Mouse (Mus musculus): ENCODE data around the gene Ankrd13c.
"Not testable (repeated sequence)": the region's sequence is repeated elsewhere in the genome, so short reads cannot be mapped to it uniquely, and the experiment has no call there.

Gene Ankrd13c

DNA sequence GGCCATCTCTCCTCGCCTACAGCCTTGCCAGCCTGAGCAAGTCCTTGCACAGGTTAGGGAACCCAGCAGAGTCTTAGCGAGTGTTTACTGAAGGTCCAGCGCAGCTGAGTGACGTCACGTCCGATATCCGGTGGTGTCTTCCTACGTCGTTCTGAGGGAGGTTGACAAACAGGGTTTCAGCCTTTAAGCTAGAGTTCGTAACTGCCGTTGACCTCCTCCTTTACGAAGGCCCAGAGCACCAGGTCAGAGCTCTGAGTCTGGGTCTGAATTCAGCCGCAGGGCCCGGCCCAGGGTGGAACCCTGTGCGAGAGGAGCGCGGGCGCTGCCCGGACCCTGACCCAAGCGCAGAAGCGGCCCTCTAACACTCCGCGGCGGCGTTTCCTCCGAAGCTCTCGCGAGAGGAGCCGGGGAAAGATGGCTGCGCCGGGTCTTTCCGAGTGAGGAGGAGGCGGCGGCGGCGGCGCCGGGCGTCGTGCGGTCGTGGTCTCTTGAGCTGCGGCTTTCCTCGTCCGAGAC, at the start of gene Ankrd13c:
Gene Ankrd13c (plus strand): TSS at position 397 of the 516 bp plus-strand sequence.
- DNase-seq (ENCODE audit: low read depth, low spot score): peak; percentile 93

GRCm38 (mm10) chr3:157897645-157898044, 49.4 kb upstream of the Ankrd13c start:
- DNase-seq (ENCODE audit: low read depth, low spot score): no peak

DNA sequence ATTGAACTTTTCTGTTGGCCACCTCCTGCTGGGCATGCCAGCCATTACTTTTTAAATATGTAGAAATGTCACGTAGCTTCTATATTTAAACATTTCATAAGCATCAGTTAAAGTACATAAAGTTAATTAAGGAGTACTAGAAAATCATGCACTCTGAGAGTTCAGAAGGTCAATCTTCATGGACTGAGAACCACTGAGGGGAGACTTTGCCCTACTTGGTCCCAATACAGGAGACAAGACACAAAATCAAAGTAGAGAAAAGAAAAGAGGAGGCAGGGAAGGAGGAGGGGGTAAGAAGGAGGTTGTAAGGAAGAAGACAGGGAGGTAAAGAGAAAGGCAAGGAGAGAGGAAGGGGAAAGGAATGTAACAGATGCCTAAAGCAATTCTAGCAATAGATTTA, 47.1 kb upstream of the Ankrd13c start:
- no peak for DNase-seq (ENCODE audit: low read depth, low spot score)

DNA sequence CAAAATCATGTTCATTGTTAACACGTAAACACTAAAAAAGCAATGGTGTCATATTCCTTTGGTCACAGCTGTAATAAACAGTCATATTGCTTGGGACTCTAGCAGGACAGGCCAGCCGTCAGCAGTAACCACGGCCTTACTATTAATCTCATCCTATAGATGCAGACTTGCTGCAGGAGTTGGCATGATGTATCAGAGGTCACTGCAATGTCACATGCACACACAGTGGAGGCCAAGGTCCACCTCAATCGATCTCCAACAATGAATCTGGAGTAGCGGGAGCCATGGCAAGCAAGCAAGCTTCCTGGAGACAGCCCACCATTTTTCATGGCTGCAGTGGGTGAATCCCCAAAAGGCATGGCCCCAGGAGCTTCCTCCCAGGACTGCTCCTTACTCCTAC, 45.3 kb upstream of the Ankrd13c start:
- DNase-seq (ENCODE audit: low read depth, low spot score): no peak

- DNase-seq (ENCODE audit: low read depth, low spot score): no peak
Measured at GRCm38 (mm10) chr3:157908166-157908565, 38.9 kb upstream of the Ankrd13c start.

- DNase-seq (ENCODE audit: low read depth, low spot score): no peak
Measured at GRCm38 (mm10) chr3:157910262-157910661, 36.8 kb upstream of the Ankrd13c start.

GRCm38 (mm10) chr3:157912155-157912554, 34.9 kb upstream of the Ankrd13c start:
- DNase-seq (ENCODE audit: low read depth, low spot score): no peak

GRCm38 (mm10) chr3:157916336-157916735, 30.7 kb upstream of the Ankrd13c start:
- DNase-seq (ENCODE audit: low read depth, low spot score): no peak

DNA sequence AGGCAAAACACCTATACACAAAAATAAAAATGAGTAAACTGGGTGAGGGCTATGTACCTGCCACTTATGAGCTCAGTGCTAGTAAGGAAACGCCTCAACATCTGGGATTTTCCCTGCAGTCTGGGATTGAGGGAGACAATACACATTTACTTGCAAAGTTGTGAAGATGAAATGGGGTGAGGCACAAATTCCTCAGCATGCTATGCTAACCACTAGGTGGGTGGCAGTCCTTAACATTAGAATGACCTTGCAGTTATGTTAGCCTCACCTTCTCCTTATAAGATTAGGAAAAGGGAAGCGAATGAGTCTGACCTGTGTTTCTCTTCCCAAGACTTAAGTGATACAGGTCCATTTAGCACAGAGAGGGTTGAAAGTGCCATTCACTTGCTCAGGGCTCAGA, 25.7 kb upstream of the Ankrd13c start:
- DNase-seq (ENCODE audit: low read depth, low spot score): no peak

- DNase-seq (ENCODE audit: low read depth, low spot score): peak; percentile 14
Measured at GRCm38 (mm10) chr3:157923268-157923835, 23.7 kb upstream of the Ankrd13c start.

DNA sequence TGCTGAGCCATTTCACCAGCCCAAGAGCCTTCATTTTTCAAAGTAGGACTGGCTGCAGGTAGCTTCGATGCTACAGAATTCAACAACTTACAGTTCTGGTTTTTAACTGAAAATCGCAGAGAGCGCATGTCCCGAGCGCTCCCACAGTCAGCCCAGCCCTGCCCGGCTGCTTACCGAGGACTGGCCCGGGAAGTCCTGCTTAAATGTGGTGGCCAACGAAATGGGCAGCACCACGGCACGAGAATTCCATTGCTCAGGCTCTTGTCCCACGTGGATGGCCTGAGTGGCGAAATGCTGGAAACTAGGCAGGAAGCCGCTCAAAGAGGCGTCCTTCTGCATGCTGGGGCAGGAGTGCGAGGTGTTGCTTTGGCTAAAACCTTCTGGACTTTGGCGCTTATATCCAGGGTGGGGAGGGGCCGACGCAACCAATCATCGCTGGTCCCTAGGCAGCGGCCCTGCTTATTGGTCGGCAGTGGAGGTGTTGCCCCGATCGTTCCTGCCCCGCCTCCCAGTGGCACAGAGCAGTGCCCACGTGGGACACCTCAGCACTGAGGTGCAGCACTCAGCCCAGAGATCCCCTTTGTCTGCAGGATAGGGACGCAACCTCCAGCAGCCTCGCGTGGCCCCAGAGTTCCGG, 22.2 kb upstream of the Ankrd13c start, which contains the start of gene Cth:
Gene Cth (minus strand): TSS at position 386 of the 637 bp plus-strand sequence.
- peak; percentile 95 for DNase-seq (ENCODE audit: low read depth, low spot score)

GRCm38 (mm10) chr3:157925706-157926510, 21.1 kb upstream of the Ankrd13c start:
- no peak for DNase-seq (ENCODE audit: low read depth, low spot score)

DNA sequence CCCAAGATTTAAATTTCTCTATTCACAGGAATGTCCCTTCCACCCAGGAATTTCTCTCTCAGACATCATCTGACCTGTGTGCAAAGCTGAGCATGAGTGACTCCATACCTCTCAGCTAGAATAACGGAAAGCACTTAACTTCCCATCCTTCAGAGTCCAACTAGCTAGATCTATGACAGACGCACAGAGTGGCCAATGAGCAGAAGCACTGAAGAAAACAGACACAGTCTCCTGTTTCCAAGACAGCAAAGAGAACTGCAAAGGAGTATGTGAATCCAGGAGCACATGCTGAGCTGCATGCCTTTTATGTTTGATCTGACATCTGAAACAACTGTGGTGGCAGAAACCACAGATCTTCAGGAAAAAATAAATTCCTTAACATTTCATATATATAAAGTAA, 20.3 kb upstream of the Ankrd13c start:
- no peak for DNase-seq (ENCODE audit: low read depth, low spot score)

DNA sequence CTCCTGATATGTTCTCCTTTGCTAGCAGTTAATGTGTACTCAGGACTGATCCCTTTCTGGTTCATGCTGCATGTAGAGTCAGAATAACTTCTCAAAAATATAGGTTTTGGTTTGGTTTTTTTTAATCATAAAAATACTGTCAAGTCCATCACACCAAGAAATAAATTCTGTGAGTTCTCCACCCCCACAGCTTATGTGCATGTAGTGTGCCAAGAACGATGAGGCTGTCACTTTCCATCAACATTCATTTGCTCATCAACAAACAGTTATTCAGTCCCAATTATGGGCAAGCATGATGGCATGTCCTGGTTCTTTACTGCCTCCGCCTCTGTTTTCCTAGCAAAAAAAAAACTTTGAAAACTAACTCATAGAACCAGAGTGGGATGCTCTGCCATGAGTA, 18.3 kb upstream of the Ankrd13c start:
- no peak for DNase-seq (ENCODE audit: low read depth, low spot score)

GRCm38 (mm10) chr3:157929417-157929816, 17.6 kb upstream of the Ankrd13c start:
- no peak for DNase-seq (ENCODE audit: low read depth, low spot score)

DNA sequence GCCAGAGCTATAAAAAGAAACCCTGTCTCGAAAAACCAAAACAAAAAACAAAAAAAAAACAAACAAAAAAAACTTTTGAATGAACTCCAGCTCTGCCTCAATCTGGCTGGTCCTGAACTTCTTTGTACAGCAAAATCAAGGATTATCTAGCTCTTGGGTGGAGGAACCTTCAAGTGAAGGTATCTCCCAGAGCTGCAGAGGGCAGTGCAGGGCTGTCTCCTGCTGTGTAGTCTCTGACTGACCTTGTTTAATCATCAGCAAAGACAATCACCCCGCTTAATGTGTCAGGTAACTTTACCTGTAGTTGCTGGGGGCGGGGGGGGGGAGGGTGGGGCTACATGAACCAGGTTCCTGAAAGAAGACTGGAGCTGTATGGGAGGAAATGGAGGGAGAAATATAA, 15.4 kb upstream of the Ankrd13c start:
- peak; percentile 30 for DNase-seq (ENCODE audit: low read depth, low spot score)

DNA sequence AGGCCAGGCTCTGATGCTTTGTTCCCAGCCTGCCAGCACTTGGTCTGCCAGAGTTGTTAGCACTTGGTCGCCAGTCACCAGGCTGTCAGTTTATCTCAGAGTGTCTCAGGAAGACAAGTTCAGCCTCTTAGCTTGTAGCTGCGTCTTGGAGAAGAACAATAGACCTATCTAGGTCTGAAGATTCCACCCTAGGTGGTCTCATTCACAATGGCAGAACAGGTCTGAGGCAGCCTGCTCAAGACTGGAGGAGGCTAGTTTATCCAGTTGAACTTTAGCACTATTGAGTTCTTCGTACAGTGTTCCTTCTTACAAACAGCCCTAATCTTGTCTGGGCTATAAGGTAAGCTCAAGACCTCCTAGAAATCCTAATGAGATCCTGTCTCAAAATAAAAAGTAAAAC, 15.0 kb upstream of the Ankrd13c start:
- DNase-seq (ENCODE audit: low read depth, low spot score): no peak

GRCm38 (mm10) chr3:157933223-157933622, 13.8 kb upstream of the Ankrd13c start:
- not testable (repeated sequence) for DNase-seq (ENCODE audit: low read depth, low spot score)

GRCm38 (mm10) chr3:157934301-157934823, 12.7 kb upstream of the Ankrd13c start:
- peak; percentile 73 for DNase-seq (ENCODE audit: low read depth, low spot score)

DNA sequence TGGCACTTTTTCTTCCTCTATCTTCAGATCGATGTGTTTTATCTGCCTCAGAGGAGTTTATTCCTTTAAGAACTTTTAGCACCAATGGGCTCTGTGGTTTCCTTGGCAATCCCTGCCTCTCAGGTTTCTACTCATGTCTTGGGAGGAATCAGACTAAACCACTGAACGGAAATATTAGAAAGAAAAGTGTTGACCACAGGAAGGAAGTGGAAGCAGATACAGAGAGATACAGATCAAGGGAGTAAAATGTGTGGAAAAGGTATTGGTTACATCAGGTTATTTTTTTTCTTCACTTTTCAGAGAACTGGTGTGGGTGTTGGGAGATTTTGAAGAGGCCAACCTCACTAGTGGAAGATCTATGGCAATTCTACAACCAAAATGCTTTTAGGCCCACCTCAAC, 8.5 kb upstream of the Ankrd13c start:
- DNase-seq (ENCODE audit: low read depth, low spot score): peak; percentile 42

- DNase-seq (ENCODE audit: low read depth, low spot score): peak; percentile 19
Measured at GRCm38 (mm10) chr3:157947383-157948280, 593 bp downstream of the Ankrd13c start.

Data from 3T3-L1 (cell line).